Mouse (Mus musculus): ENCODE data around the gene Hk1.

- TF ChIP-seq CTCF (IDR thresholded peaks at IDR 0.05; ENCODE audit: low read depth, low read length) (no peak), TAL1 (conservative IDR thresholded peaks at IDR 0.05; ENCODE audit: low read depth, low read length) (no peak)
These were observed 41.1 kb downstream of the Hk1 start for GRCm38 (mm10) chr10:62338626-62339025.
